Mouse (Mus musculus) myocyte (in vitro differentiated cells): Measurements from ENCODE around the gene Gpr119.

Source experiments
- CEBPB ChIP-seq: IDR thresholded peaks from 2 replicates; pipeline ENCODE4 v1.6.1; 2011; ENCODE audit warnings: mild to moderate bottlenecking, moderate library complexity; ENCODE audit not compliant: poor library complexity, insufficient read depth, severe bottlenecking
- E2F4 ChIP-seq: IDR thresholded peaks from one replicate; pipeline ENCODE4 v1.6.1; 2011; ENCODE audit warnings: mild to moderate bottlenecking, control low read depth, moderate library complexity; ENCODE audit not compliant: insufficient read depth
- MAX ChIP-seq: IDR thresholded peaks from one replicate; pipeline ENCODE4 v1.6.1; 2011; ENCODE audit warnings: low read depth, mild to moderate bottlenecking, control low read depth
- POLR2A ChIP-seq: IDR thresholded peaks from one replicate; pipeline ENCODE4 v1.6.1; 2011; ENCODE audit warnings: low read depth, mild to moderate bottlenecking, control low read depth, moderate library complexity; ENCODE audit not compliant: insufficient read length

DNA sequence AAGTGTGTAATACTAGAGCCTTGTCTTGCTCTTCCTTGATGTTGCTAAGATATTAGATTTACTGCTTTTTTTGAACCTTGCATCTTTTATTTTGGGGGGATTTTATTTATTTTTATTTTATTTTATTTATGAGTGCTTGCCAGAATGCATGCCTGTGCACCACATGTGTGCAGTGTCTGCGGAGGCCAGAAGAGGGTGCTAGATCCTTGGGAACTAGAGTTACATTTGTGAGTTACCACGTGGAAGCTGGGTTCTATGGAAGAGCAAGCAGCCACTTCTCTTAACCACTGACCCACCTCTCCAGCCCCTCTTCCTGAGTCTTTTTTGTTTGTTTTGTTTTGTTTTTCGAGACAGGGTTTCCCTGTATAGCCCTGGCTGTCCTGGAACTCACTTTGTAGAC is 4.7 kb downstream of the Gpr119 start:
- TF ChIP-seq MAX = no peak
- no peak for TF ChIP-seq POLR2A
- TF ChIP-seq E2F4 = no peak
- TF ChIP-seq CEBPB = no peak
